Mouse (Mus musculus) spleen, adult 2 months (tissue): ENCODE results near the gene Rbpjl.

Experiments used
- CTCF ChIP-seq: fragments of 200-500 bp; IDR thresholded peaks from 2 replicates; pipeline ENCODE4 v1.5.1; 2011; ENCODE audit warnings: mild to moderate bottlenecking, inconsistent platforms; ENCODE audit not compliant: insufficient read depth, insufficient read length, insufficient replicate concordance; ENCODE audit errors: extremely low read depth
- POLR2A ChIP-seq: fragments of 200-500 bp; IDR thresholded peaks from 2 replicates; pipeline ENCODE4 v1.6.1; 2011; ENCODE audit warnings: low read depth, low read length, inconsistent platforms

DNA sequence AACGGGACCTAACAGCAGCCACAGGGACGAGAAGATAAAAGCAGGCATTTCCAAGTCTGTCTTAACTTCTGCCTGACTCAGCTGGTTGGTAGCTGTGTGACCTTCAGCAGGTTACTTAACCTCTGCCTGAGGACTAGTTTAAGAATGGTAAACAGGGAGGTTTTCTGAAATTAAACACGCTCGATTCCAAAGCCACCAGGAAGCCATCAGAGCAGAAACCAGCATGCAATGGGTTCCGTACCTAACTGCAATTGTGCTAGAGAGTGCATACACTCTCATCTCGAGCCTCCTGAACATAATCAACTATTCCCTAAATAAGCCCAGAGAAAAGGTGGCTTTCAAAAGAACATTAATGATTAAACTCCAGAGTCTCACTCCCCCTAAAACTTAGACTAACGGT, 38.8 kb downstream of the Rbpjl start:
- TF ChIP-seq POLR2A (no peak), CTCF (no peak)
